Mouse (Mus musculus): ENCODE data around the gene Matn4.
A peak's percentile ranks its signal among the peaks of the same experiment; 100 is the strongest.

Matn4 gene

GRCm38 (mm10) chr2:164436215-164436913, 31.4 kb upstream of the Matn4 start:
- DNase-seq (ENCODE audit: low read depth, low spot score): no peak

- no peak for DNase-seq (ENCODE audit: low read depth, low spot score)
Observed at GRCm38 (mm10) chr2:164435216-164436090, 30.5 kb upstream of the Matn4 start.

DNA sequence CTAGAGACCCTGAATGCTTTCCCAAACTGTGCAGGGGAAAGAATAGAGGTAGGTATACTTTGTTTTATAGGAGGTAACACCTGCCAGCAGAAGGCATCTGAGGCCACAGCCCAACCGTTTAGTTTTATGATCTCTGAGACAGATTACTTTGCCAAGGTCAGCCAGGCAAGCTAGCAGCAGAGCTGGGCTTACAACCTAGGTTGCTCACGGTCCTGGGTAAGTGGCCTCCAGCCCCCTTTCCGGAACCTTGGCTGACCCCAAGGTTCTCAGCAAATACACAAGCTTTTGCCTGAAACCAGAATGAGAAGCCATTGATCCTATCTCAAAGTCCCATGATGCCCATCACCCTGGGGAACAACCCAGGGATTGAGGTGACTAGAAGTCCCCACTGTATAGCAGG, 29.7 kb upstream of the Matn4 start:
- no peak for DNase-seq (ENCODE audit: low read depth, low spot score)

- DNase-seq (ENCODE audit: low read depth, low spot score): no peak
Observed at GRCm38 (mm10) chr2:164433278-164433895, 28.4 kb upstream of the Matn4 start.

- DNase-seq (ENCODE audit: low read depth, low spot score): peak; percentile 99
Observed at GRCm38 (mm10) chr2:164432541-164433191, 27.7 kb upstream of the Matn4 start.

GRCm38 (mm10) chr2:164431676-164432465, 26.9 kb upstream of the Matn4 start:
- DNase-seq (ENCODE audit: low read depth, low spot score): peak; percentile 90

DNA sequence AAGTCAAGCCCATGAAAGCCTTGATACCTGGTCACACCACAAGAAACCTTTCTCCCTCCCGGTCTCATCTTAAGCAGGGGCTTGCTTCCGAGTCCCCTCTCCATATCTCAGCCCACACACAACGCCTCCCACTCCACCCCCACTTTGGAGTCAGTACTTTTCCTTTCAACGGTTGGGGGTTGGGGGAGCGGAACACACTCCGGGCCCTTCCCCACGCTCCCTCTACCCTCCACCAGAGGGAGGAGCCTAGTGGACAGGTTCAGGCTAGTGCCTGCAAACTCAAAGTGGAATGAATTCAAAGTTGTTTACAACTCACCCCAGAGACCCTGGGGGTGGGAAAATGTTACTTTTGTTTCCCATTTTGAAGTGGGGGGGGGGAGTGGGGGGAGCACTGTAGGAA, 25.7 kb upstream of the Matn4 start:
- DNase-seq (ENCODE audit: low read depth, low spot score): no peak

DNA sequence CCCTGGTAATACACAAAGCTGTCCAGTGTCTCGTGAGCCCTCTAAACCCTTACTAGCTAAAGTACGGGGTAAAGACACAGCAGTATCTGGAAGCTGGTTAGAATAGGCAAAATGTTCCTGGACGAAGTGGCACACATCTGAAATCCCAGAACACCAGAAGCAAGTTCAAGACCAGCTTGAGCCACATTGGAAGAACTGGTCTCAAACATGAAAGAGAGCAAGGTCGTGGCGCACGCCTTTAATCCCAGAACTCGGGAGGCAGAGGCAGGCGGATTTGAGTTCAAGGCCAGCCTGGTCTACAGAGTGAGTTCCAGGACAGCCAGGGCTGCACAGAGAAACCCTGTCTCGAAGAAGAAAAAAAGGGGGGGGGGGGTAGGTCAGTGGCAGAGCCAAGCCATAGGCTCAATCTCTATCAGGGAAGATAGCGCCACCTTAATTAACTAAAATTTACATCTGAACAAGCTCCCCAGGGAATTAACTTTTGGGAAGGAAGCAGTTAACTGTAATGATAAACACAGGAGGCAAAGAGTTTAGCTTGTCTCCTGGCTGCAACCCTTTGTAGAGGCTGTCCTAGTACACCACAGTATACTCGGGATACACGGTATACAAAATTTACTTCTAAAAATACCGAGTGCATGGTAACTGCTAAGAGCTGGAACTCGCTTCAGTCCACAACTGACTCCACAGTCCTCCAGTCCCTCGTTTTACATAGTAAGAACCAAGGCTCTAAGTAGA, 25.1 kb upstream of the Matn4 start:
- DNase-seq (ENCODE audit: low read depth, low spot score): no peak

- DNase-seq (ENCODE audit: low read depth, low spot score): no peak
Observed at GRCm38 (mm10) chr2:164428451-164428850, 23.5 kb upstream of the Matn4 start.

GRCm38 (mm10) chr2:164426952-164427351, 22.0 kb upstream of the Matn4 start:
- DNase-seq (ENCODE audit: low read depth, low spot score): no peak

GRCm38 (mm10) chr2:164426121-164426520, 21.2 kb upstream of the Matn4 start:
- no peak for DNase-seq (ENCODE audit: low read depth, low spot score)

DNA sequence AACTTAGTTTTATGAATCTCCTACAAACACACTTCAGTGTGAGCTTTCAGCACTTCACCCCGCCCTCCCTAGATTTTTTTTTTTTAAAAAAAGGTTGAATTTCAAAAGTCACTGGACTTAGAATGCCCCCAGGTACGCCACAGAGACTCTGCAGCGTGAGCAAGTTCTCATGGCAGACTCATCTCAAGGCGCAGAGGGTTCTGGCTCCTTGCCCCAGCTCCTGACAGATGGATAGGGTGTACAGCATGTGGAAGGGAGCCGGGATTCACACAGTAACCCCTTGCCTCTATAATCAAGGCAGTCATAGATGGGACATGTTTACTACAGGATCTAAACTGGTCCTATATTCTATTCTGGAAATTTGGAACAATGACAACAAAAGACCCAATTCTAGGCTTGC, 20.4 kb upstream of the Matn4 start:
- DNase-seq (ENCODE audit: low read depth, low spot score): no peak

DNA sequence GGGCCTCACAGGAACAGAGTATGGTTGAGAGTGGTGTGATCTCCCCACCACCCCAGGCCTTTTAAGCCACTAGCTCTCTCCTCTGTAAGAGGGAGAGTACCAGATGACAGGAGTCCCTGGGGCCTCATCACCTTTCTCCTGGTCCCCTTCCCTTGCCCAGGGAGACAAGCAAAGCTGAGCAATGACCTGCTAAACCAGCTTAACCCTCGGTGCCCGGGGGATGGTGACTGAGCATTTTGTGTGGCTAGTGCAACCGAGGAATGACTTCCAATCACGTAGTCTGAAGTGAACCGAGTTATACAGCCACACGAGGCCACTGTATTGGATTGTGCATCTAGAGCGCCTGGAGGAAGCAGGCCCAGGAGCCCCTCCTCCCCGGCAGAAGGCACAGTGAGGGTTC, 19.4 kb upstream of the Matn4 start:
- DNase-seq (ENCODE audit: low read depth, low spot score): no peak

- no peak for DNase-seq (ENCODE audit: low read depth, low spot score)
Observed at GRCm38 (mm10) chr2:164423464-164423863, 18.5 kb upstream of the Matn4 start.

GRCm38 (mm10) chr2:164422675-164423393, 17.9 kb upstream of the Matn4 start:
- DNase-seq (ENCODE audit: low read depth, low spot score): no peak

DNA sequence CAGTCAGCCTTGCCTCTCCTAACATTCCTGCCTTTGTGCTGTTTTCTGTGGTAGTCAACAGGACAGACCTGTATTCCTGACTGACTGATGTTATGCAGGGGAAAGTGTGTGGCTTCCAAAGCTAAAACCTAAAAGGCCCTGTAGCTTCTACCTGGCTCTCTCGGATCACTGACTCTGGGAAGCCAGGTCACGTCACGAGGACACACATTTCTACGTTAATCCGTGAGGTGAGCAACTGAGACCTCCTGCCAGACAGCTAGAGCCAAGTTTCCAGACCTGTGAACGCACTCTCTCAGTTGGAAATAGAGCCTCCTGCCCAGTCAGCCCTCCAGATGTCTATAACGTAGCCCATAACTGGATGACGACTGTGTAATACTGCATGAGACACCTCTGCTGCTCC, 17.0 kb upstream of the Matn4 start:
- no peak for DNase-seq (ENCODE audit: low read depth, low spot score)

- no peak for DNase-seq (ENCODE audit: low read depth, low spot score)
Observed at GRCm38 (mm10) chr2:164421306-164421705, 16.3 kb upstream of the Matn4 start.

DNA sequence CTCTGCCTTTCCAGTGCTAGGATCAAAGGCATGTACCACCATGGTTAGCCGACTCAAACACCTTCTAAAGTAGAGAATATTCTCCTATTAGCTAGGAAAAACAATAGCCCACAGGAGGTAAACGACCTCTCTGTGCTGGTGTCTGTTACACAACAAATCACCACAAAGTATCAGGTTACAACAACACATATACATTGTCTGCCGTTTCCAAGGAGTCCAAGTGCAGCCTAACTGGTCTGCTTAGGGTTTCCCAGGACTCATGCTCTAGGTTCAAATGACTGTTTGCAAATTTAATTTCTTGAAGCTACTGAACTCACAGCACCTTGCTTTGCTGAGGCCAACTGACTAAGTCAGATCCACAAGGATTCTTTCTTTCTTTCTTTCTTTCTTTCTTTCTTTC, 14.5 kb upstream of the Matn4 start:
- peak; percentile 55 for DNase-seq (ENCODE audit: low read depth, low spot score)

DNA sequence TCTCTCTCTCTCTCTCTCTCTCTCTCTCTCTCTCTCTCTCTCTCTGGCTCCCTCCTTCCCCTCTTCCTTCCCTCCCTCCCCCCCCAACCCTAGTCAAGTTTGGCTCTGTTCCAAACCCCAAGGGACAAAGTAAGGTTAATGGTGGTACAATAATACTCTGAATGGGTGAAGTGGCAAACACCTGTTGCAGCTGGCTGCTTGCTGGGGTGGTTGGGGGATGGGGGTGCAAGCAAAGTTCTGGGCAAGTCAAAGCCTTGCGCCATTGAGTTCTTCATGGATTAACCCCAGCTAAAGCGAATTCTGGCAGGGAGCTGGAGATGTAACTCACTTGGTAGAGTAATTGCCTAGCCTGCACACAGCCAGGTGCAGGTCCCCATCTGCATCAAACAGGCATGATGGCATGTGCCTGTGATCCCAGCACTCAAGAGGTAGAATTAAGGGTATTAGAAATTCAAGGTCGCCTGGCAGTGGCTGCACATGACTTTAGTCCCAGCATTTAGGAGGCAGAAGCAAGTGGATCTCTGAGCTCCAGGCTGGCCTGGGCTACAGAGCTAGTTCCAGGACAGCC, 13.4 kb upstream of the Matn4 start:
- no peak for DNase-seq (ENCODE audit: low read depth, low spot score)

- DNase-seq (ENCODE audit: low read depth, low spot score): peak; percentile 83
Observed at GRCm38 (mm10) chr2:164417198-164417597, 12.2 kb upstream of the Matn4 start.

All from 3T3-L1 (cell line).